Mouse (Mus musculus) limb, embryonic 11.5 days (tissue): ENCODE measurements around the gene Acbd4. TPM values are rescaled to one million over a fixed set of nuclear protein-coding genes. Genes with fewer than 3 reads are reported as not detected.

Experiments used
- ATAC-seq: fragments of 200-750 bp; cut with Nextera tagmentation; 2 replicates; pipeline ENCODE4 v1.8.0; 2017; ENCODE audit warnings: low read depth; ENCODE audit not compliant: insufficient number of reproducible peaks, low FRiP score, low TSS enrichment
- DNase-seq: peaks from one replicate; pipeline ENCODE4 v3.0.0-alpha.2; 2015; ENCODE audit warnings: low spot score
- H3K27ac ChIP-seq: fragments of 300-500 bp; sonication (generic); replicated peaks from 2 replicates; pipeline ENCODE4 v1.5.1; 2014; ENCODE audit warnings: low read depth, mild to moderate bottlenecking, low read length
- H3K27me3 ChIP-seq: fragments of 300-500 bp; sonication (generic); 2 replicates; pipeline ENCODE4 v1.6.1; 2014; ENCODE audit warnings: mild to moderate bottlenecking, low read length, mixed read lengths; ENCODE audit not compliant: control insufficient read depth, insufficient read depth
- H3K36me3 ChIP-seq: fragments of 300-500 bp; sonication (generic); 2 replicates; pipeline ENCODE4 v1.6.1; 2014; ENCODE audit warnings: mild to moderate bottlenecking, low read length, moderate library complexity, mixed read lengths; ENCODE audit not compliant: control insufficient read depth, insufficient read depth
- H3K4me1 ChIP-seq: fragments of 300-500 bp; sonication (generic); 2 replicates; pipeline ENCODE4 v1.6.1; 2014; ENCODE audit warnings: low read length, mixed read lengths; ENCODE audit not compliant: control insufficient read depth, insufficient read depth
- H3K4me2 ChIP-seq: fragments of 300-500 bp; sonication (generic); 2 replicates; pipeline ENCODE4 v1.6.1; 2014; ENCODE audit warnings: low read depth, mild to moderate bottlenecking, moderate library complexity; ENCODE audit not compliant: severe bottlenecking
- H3K4me3 ChIP-seq: fragments of 300-500 bp; sonication (generic); 2 replicates; pipeline ENCODE4 v1.5.1; 2014; ENCODE audit warnings: low read depth, low read length
- H3K9ac ChIP-seq: fragments of 300-500 bp; sonication (generic); 2 replicates; pipeline ENCODE4 v1.6.1; 2014; ENCODE audit warnings: mild to moderate bottlenecking, low read length
- H3K9me3 ChIP-seq: fragments of 300-500 bp; sonication (generic); 2 replicates; pipeline ENCODE4 v1.6.1; 2016; ENCODE audit warnings: low read length; ENCODE audit not compliant: control insufficient read depth
- WGBS: fragments of 180-500 bp; shearing (Covaris S2); extraction: QIAGEN DNeasy Blood & Tissue Kit; methylation state at CpG from one replicate; pipeline ENCODE4 v1.1.7; 2014; 5-methylcytosine and 5-hydroxymethylcytosine counted together
- polyA plus RNA-seq: library from polyadenylated mRNA; unstranded; fragments of >200 nt; fragmentation: Nextera tagmentation; extraction: Ambion mirVana; gene quantifications from 2 replicates; pipeline ENCODE4 v1.2.1, GENCODE M21; 2014

Acbd4 gene
- polyA plus RNA-seq, 1 experiment from 2014 or later, result 5.2 TPM

- DNase-seq (no peak), ATAC-seq (no peak)
- no peaks in the 10 kb centered on the region for H3K36me3 ChIP-seq
- H3K9me3 ChIP-seq, result no peaks in the 10 kb centered on the region
- WGBS, result 87% methylated on average over 4 of the region's 4 CpGs
- no peak overlapping the region for H3K27ac ChIP-seq
- H3K4me3 ChIP-seq, result no peak overlapping the region
- H3K9ac ChIP-seq, result no peak overlapping the region
- no peak overlapping the region for H3K4me2 ChIP-seq
- H3K27me3 ChIP-seq, result no peaks in the 10 kb centered on the region
- peaks cover 13% of the 10 kb centered on the region for H3K4me1 ChIP-seq
These were observed 44.9 kb downstream of the Acbd4 start for GRCm38 (mm10) chr11:103146386-103146785.

- no peak overlapping the region for H3K4me3 ChIP-seq
- no peaks in the 10 kb centered on the region for H3K36me3 ChIP-seq
- WGBS, result 71% methylated on average over 4 of the region's 4 CpGs
- no peak overlapping the region for H3K9ac ChIP-seq
- H3K27ac ChIP-seq, result no peak overlapping the region
- peaks cover 4% of the 10 kb centered on the region for H3K4me1 ChIP-seq
- H3K27me3 ChIP-seq, result no peaks in the 10 kb centered on the region
- H3K4me2 ChIP-seq, result no peak overlapping the region
- no peak for ATAC-seq
- no peak for DNase-seq
- H3K9me3 ChIP-seq, result no peaks in the 10 kb centered on the region
These were observed 46.3 kb downstream of the Acbd4 start for GRCm38 (mm10) chr11:103147766-103148165.

- no peak for ATAC-seq
- 94% methylated on average over 4 of the region's 4 CpGs for WGBS
- DNase-seq, result no peak
These were observed 48.3 kb downstream of the Acbd4 start for GRCm38 (mm10) chr11:103149771-103150170.

GRCm38 (mm10) chr11:103158621-103159478 is 57.4 kb downstream of the Acbd4 start:
- ATAC-seq (peak; percentile 87), DNase-seq (peak; percentile 99)
- peak overlapping the region; percentile 57 for H3K4me2 ChIP-seq
- no peak overlapping the region; the same call in 1 of the 2 replicates for H3K9ac ChIP-seq
- H3K9me3 ChIP-seq, result no peaks in the 10 kb centered on the region
- WGBS, result 1% methylated on average over 25 of the region's 25 CpGs
- H3K27me3 ChIP-seq, result no peaks in the 10 kb centered on the region
- no peak overlapping the region for H3K27ac ChIP-seq
- H3K4me3 ChIP-seq, result peak overlapping the region; percentile 19
- H3K4me1 ChIP-seq, result 0 out of 2 replicates have a peak, but pooled peaks cover 3% of the 10 kb centered on the region
- H3K36me3 ChIP-seq, result no peaks in the 10 kb centered on the region

More at GRCm38 (mm10) chr11:103149771-103150170, 48.3 kb downstream of the Acbd4 start:
- Histone ChIP-seq H3K9ac (no peak overlapping the region), H3K4me2 (no peak overlapping the region), H3K27ac (no peak overlapping the region), H3K4me1 (no peaks in the 10 kb centered on the region), H3K4me3 (no peak overlapping the region), H3K27me3 (no peaks in the 10 kb centered on the region), H3K36me3 (no peaks in the 10 kb centered on the region), H3K9me3 (no peaks in the 10 kb centered on the region)

- no peak overlapping the region for H3K4me3 ChIP-seq
- H3K36me3 ChIP-seq, result no peaks in the 10 kb centered on the region
- no peaks in the 10 kb centered on the region for H3K27me3 ChIP-seq
- DNase-seq (no peak), ATAC-seq (no peak)
- WGBS, result 89% methylated on average over 11 of the region's 11 CpGs
- H3K27ac ChIP-seq, result no peak overlapping the region
- no peak overlapping the region for H3K4me2 ChIP-seq
- 0 out of 2 replicates have a peak, but pooled peaks cover 3% of the 10 kb centered on the region for H3K4me1 ChIP-seq
- no peaks in the 10 kb centered on the region for H3K9me3 ChIP-seq
- H3K9ac ChIP-seq, result no peak overlapping the region
These were observed 59.3 kb downstream of the Acbd4 start for GRCm38 (mm10) chr11:103160738-103161137.

- DNase-seq (no peak), ATAC-seq (no peak)
- H3K4me3 ChIP-seq, result no peak overlapping the region
- no peak overlapping the region for H3K9ac ChIP-seq
- H3K4me2 ChIP-seq, result no peak overlapping the region
- H3K36me3 ChIP-seq, result no peaks in the 10 kb centered on the region
- 74% methylated on average over 7 of the region's 7 CpGs for WGBS
- 0 out of 2 replicates have a peak, but pooled peaks cover 3% of the 10 kb centered on the region for H3K4me1 ChIP-seq
- no peaks in the 10 kb centered on the region for H3K9me3 ChIP-seq
- H3K27me3 ChIP-seq, result no peaks in the 10 kb centered on the region
- no peak overlapping the region for H3K27ac ChIP-seq
These were observed 60.0 kb downstream of the Acbd4 start for GRCm38 (mm10) chr11:103161449-103161848.

Other genes starting within 250 kb of the Acbd4 start
- gene Eftud2, start 220.7 kb upstream of the Acbd4 start, polyA plus RNA-seq, result 276 and 303 TPM in 2 replicates
- gene Ccdc103, start 220.5 kb upstream of the Acbd4 start, polyA plus RNA-seq, result 0.99 and 1.4 TPM in 2 replicates
- 0.11 TPM in 1 of 2 replicates, not detected in the other for gene Fam187a, start 216.5 kb upstream of the Acbd4 start, polyA plus RNA-seq
- gene Gfap, start 200.8 kb upstream of the Acbd4 start, polyA plus RNA-seq, result 0.16 and 0.18 TPM in 2 replicates
- 10.6 and 10.8 TPM in 2 replicates for gene Kif18b, start 176.6 kb upstream of the Acbd4 start, polyA plus RNA-seq
- gene C1ql1, start 155.0 kb upstream of the Acbd4 start, polyA plus RNA-seq, result 0.85 and 0.88 TPM in 2 replicates
- 69.1 and 69.8 TPM in 2 replicates for gene Nmt1, start 73.5 kb upstream of the Acbd4 start, polyA plus RNA-seq
- gene Dcakd, start 73.3 kb upstream of the Acbd4 start, polyA plus RNA-seq, result 335 and 349 TPM in 2 replicates
- gene Plcd3, start within 50 bp of the Acbd4 start, polyA plus RNA-seq, result 1.2 and 1.8 TPM in 2 replicates
- 5.2 and 5.6 TPM in 2 replicates for gene Hexim1, start 14.5 kb downstream of the Acbd4 start, polyA plus RNA-seq
- 8.3 and 9.5 TPM in 2 replicates for gene Hexim2, start 30.7 kb downstream of the Acbd4 start, polyA plus RNA-seq
- 0.20 and 0.69 TPM in 2 replicates for gene Fmnl1, start 69.4 kb downstream of the Acbd4 start, polyA plus RNA-seq
- 0.23 and 0.48 TPM in 2 replicates for gene 1700023F06Rik, start 106.9 kb downstream of the Acbd4 start, polyA plus RNA-seq
- gene Spata32, start 116.8 kb downstream of the Acbd4 start, polyA plus RNA-seq, result not detected in 2 replicates
- gene Map3k14, start 165.8 kb downstream of the Acbd4 start, polyA plus RNA-seq, result 2.3 and 2.6 TPM in 2 replicates